Mouse (Mus musculus): Measurements from ENCODE around the gene Ppp3ca. TPM values are rescaled to one million over a fixed set of nuclear protein-coding genes. Genes with fewer than 3 reads are reported as not detected.

Ppp3ca gene
- polyA plus RNA-seq, 1 experiment from 2014 or later, result 145 TPM

GRCm38 (mm10) chr3:136669231-136670109 lies 454 bp upstream of the Ppp3ca start:
- no peaks in the 10 kb centered on the region for H3K36me3 ChIP-seq (ENCODE audit: control insufficient read depth, insufficient read depth, low read length)
- no peaks in the 10 kb centered on the region for H3K27me3 ChIP-seq (ENCODE audit: control insufficient read depth, insufficient read depth, low read length)
- peak overlapping the region; percentile 71 for H3K4me2 ChIP-seq (ENCODE audit: low read length)
- DNase-seq, result peak; percentile 98
- no peaks in the 10 kb centered on the region for H3K9me3 ChIP-seq (ENCODE audit: control insufficient read depth, low read length)
- peaks cover 20% of the 10 kb centered on the region for H3K4me1 ChIP-seq (ENCODE audit: control insufficient read depth, insufficient read depth, low read length)
- peak overlapping the region; percentile 91 for H3K9ac ChIP-seq (replicated peaks; ENCODE audit: low read length)
- peak overlapping the region; percentile 82 for H3K4me3 ChIP-seq (replicated peaks; ENCODE audit: low read depth, low read length)
- peak; percentile 97 for ATAC-seq (ENCODE audit: low FRiP score, low TSS enrichment)
- WGBS, result under 1% methylated on average over 52 of the region's 56 CpGs
- H3K27ac ChIP-seq (replicated peaks; ENCODE audit: low read depth, low read length), result peak overlapping the region; percentile 97

GRCm38 (mm10) chr3:136670360-136671131 lies 622 bp downstream of the Ppp3ca start:
- ATAC-seq (ENCODE audit: low FRiP score, low TSS enrichment), result peak; percentile 59
- WGBS, result under 1% methylated on average over 75 of the region's 92 CpGs

DNA sequence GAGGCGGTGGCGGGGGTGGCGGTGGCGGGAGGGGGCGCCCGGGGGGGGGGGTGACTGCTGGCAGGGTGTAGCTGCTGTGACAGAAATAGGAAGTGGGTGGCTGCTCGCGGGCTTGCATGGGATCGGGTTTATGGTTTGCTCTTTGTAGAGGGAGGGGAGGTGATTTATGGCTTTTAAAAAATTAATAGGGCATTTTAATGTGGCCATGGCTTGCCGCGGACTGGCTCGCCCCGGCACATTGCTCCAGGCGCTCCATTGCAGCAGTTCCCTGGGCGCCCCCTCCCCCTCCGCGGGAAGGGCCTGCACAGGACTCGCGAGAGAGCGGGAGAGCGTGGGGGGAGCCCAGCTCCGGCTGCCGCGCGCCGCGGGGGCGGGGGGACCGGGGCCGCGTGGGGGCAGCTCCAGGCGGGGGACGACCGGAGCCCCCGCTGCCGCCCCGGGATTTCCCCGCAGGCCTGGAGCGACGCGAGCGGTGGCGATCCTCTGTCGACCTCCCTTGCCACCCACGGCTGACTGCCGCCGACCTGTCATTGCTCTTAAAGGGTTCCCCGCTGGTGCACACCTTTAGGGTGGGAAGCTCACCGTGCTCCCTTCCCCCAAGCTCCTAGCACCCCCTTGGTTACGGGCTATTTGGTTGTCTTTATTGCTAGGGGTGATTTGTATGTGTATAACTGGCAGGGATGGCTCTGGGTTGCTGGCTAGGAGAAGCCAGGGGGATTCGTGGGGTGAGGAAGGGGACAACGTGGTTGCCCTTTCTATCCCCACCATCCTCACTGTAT lies 1.4 kb downstream of the Ppp3ca start:
- peak overlapping the region; percentile 97 for H3K27ac ChIP-seq (replicated peaks; ENCODE audit: low read depth, low read length)
- H3K27me3 ChIP-seq (ENCODE audit: control insufficient read depth, insufficient read depth, low read length), result no peaks in the 10 kb centered on the region
- WGBS, result under 1% methylated on average over 51 of the region's 52 CpGs
- H3K36me3 ChIP-seq (ENCODE audit: control insufficient read depth, insufficient read depth, low read length), result no peaks in the 10 kb centered on the region
- peak overlapping the region; percentile 91 for H3K9ac ChIP-seq (replicated peaks; ENCODE audit: low read length)
- H3K4me1 ChIP-seq (ENCODE audit: control insufficient read depth, insufficient read depth, low read length), result peaks cover 27% of the 10 kb centered on the region
- peak; percentile 57 for ATAC-seq (ENCODE audit: low FRiP score, low TSS enrichment)
- DNase-seq, result peak; percentile 87
- H3K4me2 ChIP-seq (ENCODE audit: low read length), result peak overlapping the region; percentile 71
- no peaks in the 10 kb centered on the region for H3K9me3 ChIP-seq (ENCODE audit: control insufficient read depth, low read length)
- peak overlapping the region; percentile 82 for H3K4me3 ChIP-seq (replicated peaks; ENCODE audit: low read depth, low read length)

More at GRCm38 (mm10) chr3:136670360-136671131, 622 bp downstream of the Ppp3ca start:
- DNase-seq, result peak; percentile 82
- H3K4me1 ChIP-seq (ENCODE audit: control insufficient read depth, insufficient read depth, low read length), result peaks cover 21% of the 10 kb centered on the region
- H3K9ac ChIP-seq (replicated peaks; ENCODE audit: low read length), result peak overlapping the region; percentile 91
- peak overlapping the region; percentile 97 for H3K27ac ChIP-seq (replicated peaks; ENCODE audit: low read depth, low read length)
- H3K4me3 ChIP-seq (replicated peaks; ENCODE audit: low read depth, low read length), result peak overlapping the region; percentile 82
- H3K36me3 ChIP-seq (ENCODE audit: control insufficient read depth, insufficient read depth, low read length), result no peaks in the 10 kb centered on the region
- peak overlapping the region; percentile 71 for H3K4me2 ChIP-seq (ENCODE audit: low read length)
- H3K9me3 ChIP-seq (ENCODE audit: control insufficient read depth, low read length), result no peaks in the 10 kb centered on the region
- H3K27me3 ChIP-seq (ENCODE audit: control insufficient read depth, insufficient read depth, low read length), result no peaks in the 10 kb centered on the region

DNA sequence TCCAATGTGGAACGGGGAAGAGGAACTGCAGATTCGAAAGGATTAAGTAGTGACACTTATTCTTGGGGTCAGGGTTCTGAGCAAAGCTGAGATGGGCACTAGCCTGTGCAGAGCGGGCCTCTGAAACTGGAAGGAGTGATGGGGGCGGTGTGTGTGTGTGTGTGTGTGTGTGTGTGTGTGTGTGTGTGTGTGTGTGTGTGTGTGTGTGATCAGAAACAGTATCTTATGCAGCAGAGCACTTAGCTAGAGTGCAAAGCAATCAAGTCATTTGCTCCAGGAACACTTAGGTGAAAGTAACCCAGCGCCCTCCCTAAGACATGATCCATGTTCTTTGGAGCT lies 2.0 kb downstream of the Ppp3ca start:
- Histone ChIP-seq H3K27ac (replicated peaks; ENCODE audit: low read depth, low read length) (peak overlapping the region; percentile 97), H3K4me3 (replicated peaks; ENCODE audit: low read depth, low read length) (peak overlapping the region; percentile 82), H3K4me2 (ENCODE audit: low read length) (peak overlapping the region; percentile 71), H3K36me3 (ENCODE audit: control insufficient read depth, insufficient read depth, low read length) (no peaks in the 10 kb centered on the region), H3K4me1 (ENCODE audit: control insufficient read depth, insufficient read depth, low read length) (peaks cover 28% of the 10 kb centered on the region), H3K27me3 (ENCODE audit: control insufficient read depth, insufficient read depth, low read length) (no peaks in the 10 kb centered on the region), H3K9ac (replicated peaks; ENCODE audit: low read length) (peak overlapping the region; percentile 91), H3K9me3 (ENCODE audit: control insufficient read depth, low read length) (no peaks in the 10 kb centered on the region)
- DNase-seq (no peak), ATAC-seq (ENCODE audit: low FRiP score, low TSS enrichment) (no peak)
- WGBS, result 10% methylated on average over 5 of the region's 5 CpGs

DNA sequence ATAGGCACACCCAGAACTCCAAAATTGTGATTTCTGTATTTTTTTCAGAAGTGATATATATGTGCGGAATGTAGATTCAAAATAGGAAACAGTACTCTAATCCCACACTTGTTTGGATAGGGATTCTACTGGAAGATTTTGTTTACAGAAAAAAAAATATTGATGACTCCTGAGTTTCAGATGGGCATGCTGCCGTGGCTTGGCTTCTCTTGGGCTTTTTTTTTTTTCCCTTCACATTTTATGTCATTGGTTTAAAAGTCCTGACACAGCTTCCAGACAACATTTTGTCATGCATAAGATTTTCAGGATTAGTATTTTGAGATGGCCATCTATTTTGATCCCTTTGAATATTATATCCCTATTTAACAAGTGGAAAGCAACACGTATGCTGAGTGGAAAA lies 2.9 kb downstream of the Ppp3ca start:
- H3K4me1 ChIP-seq (ENCODE audit: control insufficient read depth, insufficient read depth, low read length), result peaks cover 32% of the 10 kb centered on the region
- no peaks in the 10 kb centered on the region for H3K36me3 ChIP-seq (ENCODE audit: control insufficient read depth, insufficient read depth, low read length)
- H3K9ac ChIP-seq (replicated peaks; ENCODE audit: low read length), result no peak overlapping the region
- no peaks in the 10 kb centered on the region for H3K27me3 ChIP-seq (ENCODE audit: control insufficient read depth, insufficient read depth, low read length)
- H3K4me3 ChIP-seq (replicated peaks; ENCODE audit: low read depth, low read length), result peak overlapping the region; percentile 82
- ATAC-seq (ENCODE audit: low FRiP score, low TSS enrichment), result no peak
- H3K27ac ChIP-seq (replicated peaks; ENCODE audit: low read depth, low read length), result no peak overlapping the region
- no peak for DNase-seq
- 80% methylated on average over 3 of the region's 3 CpGs for WGBS
- peak overlapping the region; percentile 71 for H3K4me2 ChIP-seq (ENCODE audit: low read length)
- no peaks in the 10 kb centered on the region for H3K9me3 ChIP-seq (ENCODE audit: control insufficient read depth, low read length)

DNA sequence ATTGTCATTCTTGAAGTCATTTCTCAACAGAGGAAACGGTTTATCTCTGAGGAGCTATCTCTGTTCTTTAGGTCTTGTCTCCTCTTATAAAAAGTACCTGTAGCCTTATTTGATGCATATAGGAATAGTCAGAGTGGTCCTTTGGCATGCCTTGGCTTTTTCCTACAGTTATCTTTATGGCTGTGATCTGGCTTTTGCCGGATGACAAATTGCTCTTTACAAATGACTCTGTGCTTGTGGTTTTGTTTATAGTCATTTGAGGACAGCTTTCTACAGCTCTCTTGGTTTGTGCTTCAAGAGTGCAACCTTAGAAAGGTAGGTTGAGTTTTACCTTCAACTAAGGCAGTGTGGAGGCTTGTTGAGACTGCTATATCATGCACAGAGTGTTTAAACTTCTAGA lies 3.4 kb downstream of the Ppp3ca start:
- no peak for ATAC-seq (ENCODE audit: low FRiP score, low TSS enrichment)
- no peaks in the 10 kb centered on the region for H3K27me3 ChIP-seq (ENCODE audit: control insufficient read depth, insufficient read depth, low read length)
- no peaks in the 10 kb centered on the region for H3K36me3 ChIP-seq (ENCODE audit: control insufficient read depth, insufficient read depth, low read length)
- H3K4me1 ChIP-seq (ENCODE audit: control insufficient read depth, insufficient read depth, low read length), result peaks cover 32% of the 10 kb centered on the region
- peak overlapping the region; percentile 71 for H3K4me2 ChIP-seq (ENCODE audit: low read length)
- H3K27ac ChIP-seq (replicated peaks; ENCODE audit: low read depth, low read length), result no peak overlapping the region
- no peaks in the 10 kb centered on the region for H3K9me3 ChIP-seq (ENCODE audit: control insufficient read depth, low read length)
- no peak overlapping the region for H3K9ac ChIP-seq (replicated peaks; ENCODE audit: low read length)
- H3K4me3 ChIP-seq (replicated peaks; ENCODE audit: low read depth, low read length), result no peak overlapping the region
- WGBS, result 85% methylated on average over 2 of the region's 2 CpGs
- no peak for DNase-seq

DNA sequence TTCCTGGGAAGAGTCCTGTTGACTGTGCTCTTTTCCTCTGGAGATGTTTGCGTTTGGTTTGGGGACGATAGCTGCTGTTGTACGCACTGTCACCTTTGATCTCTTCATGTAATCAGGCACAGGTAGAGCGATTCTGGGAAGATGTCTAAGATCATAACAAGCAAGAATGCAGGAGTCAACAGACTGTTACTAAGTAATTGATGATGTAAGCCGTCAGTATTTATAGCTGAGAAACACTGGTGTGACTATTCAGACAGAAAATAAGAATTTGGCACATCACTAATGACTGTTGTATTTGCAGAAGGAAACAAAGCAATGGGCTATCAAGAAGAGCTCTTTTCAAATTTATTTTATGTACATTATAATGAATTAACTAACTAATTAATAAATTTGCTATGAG lies 4.6 kb downstream of the Ppp3ca start:
- no peak for ATAC-seq (ENCODE audit: low FRiP score, low TSS enrichment)

DNA sequence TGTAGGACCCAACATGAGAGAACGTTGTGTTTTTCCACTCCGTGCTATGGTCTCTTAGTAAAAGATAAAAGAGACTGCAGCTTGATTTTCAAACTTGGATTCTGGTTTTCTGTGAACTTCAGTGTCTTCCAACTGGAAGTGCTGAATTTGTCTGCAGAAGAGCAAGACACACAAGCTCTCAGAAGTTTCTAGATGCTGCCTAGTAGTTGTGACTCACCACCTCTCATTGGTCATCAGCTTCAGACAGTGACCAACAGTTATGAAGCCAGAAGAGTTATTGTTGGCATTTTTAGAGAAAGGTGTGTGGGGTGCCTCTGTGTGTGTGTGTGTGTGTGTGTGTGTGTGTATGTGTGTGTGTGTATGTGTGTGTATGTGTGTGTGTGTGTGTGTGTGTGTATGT lies 7.1 kb downstream of the Ppp3ca start:
- H3K4me3 ChIP-seq (replicated peaks; ENCODE audit: low read depth, low read length), result no peak overlapping the region
- WGBS, result 98% methylated on average over 2 of the region's 2 CpGs
- no peak overlapping the region for H3K9ac ChIP-seq (replicated peaks; ENCODE audit: low read length)
- no peak overlapping the region for H3K27ac ChIP-seq (replicated peaks; ENCODE audit: low read depth, low read length)
- DNase-seq (no peak), ATAC-seq (ENCODE audit: low FRiP score, low TSS enrichment) (no peak)
- no peaks in the 10 kb centered on the region for H3K36me3 ChIP-seq (ENCODE audit: control insufficient read depth, insufficient read depth, low read length)
- H3K4me2 ChIP-seq (ENCODE audit: low read length), result no peak overlapping the region
- no peaks in the 10 kb centered on the region for H3K27me3 ChIP-seq (ENCODE audit: control insufficient read depth, insufficient read depth, low read length)
- no peaks in the 10 kb centered on the region for H3K9me3 ChIP-seq (ENCODE audit: control insufficient read depth, low read length)
- peaks cover 46% of the 10 kb centered on the region for H3K4me1 ChIP-seq (ENCODE audit: control insufficient read depth, insufficient read depth, low read length)

More for the DNA sequence above, 4.6 kb downstream of the Ppp3ca start:
- peaks cover 35% of the 10 kb centered on the region for H3K4me1 ChIP-seq (ENCODE audit: control insufficient read depth, insufficient read depth, low read length)
- no peaks in the 10 kb centered on the region for H3K27me3 ChIP-seq (ENCODE audit: control insufficient read depth, insufficient read depth, low read length)
- H3K9me3 ChIP-seq (ENCODE audit: control insufficient read depth, low read length), result no peaks in the 10 kb centered on the region
- 63% methylated on average over 5 of the region's 5 CpGs for WGBS
- H3K36me3 ChIP-seq (ENCODE audit: control insufficient read depth, insufficient read depth, low read length), result no peaks in the 10 kb centered on the region
- no peak overlapping the region for H3K4me3 ChIP-seq (replicated peaks; ENCODE audit: low read depth, low read length)
- no peak overlapping the region for H3K27ac ChIP-seq (replicated peaks; ENCODE audit: low read depth, low read length)
- H3K9ac ChIP-seq (replicated peaks; ENCODE audit: low read length), result no peak overlapping the region
- DNase-seq, result no peak
- peak overlapping the region; percentile 21 for H3K4me2 ChIP-seq (ENCODE audit: low read length)

All from midbrain, embryonic 14.5 days (tissue).